Mouse (Mus musculus) ES-Bruce4 (cell line): ENCODE measurements around the gene Ptprr. TPM values are rescaled to one million over a fixed set of nuclear protein-coding genes. Genes with fewer than 3 reads are reported as not detected.

ENCODE experiments used
- H3K27ac ChIP-seq: 2 replicates; pipeline ENCODE4 v1.5.1; 2012; ENCODE audit warnings: low read length, inconsistent platforms; ENCODE audit not compliant: insufficient read depth
- H3K27me3 ChIP-seq: 2 replicates; pipeline ENCODE4 v1.6.1; 2012; ENCODE audit warnings: mild to moderate bottlenecking, low read length, inconsistent platforms; ENCODE audit not compliant: control insufficient read depth, poor library complexity, insufficient read depth, severe bottlenecking
- H3K36me3 ChIP-seq: 2 replicates; pipeline ENCODE4 v1.6.1; 2012; ENCODE audit warnings: inconsistent platforms, mild to moderate bottlenecking, low read length, moderate library complexity; ENCODE audit not compliant: control insufficient read depth, poor library complexity, insufficient read depth, severe bottlenecking
- H3K4me1 ChIP-seq: one replicate; pipeline ENCODE4 v1.8.1; 2011; ENCODE audit warnings: low read length; ENCODE audit not compliant: control insufficient read depth, insufficient read depth
- H3K4me3 ChIP-seq: 2 replicates; pipeline ENCODE4 v1.5.1; 2011; ENCODE audit warnings: low read depth, mild to moderate bottlenecking, low read length
- H3K9ac ChIP-seq: 2 replicates; pipeline ENCODE4 v1.6.1; 2012; ENCODE audit warnings: low read depth, mild to moderate bottlenecking, inconsistent platforms; ENCODE audit not compliant: poor library complexity, severe bottlenecking
- H3K9me3 ChIP-seq: replicated peaks from 2 replicates; pipeline ENCODE4 v1.6.1; 2012; ENCODE audit warnings: mild to moderate bottlenecking, low read length, inconsistent platforms; ENCODE audit not compliant: control insufficient read depth, poor library complexity, insufficient read depth, severe bottlenecking
- CTCF ChIP-seq: IDR thresholded peaks from one replicate; pipeline ENCODE4 v1.8.1; 2011; ENCODE audit warnings: low read depth, low read length
- EP300 ChIP-seq: IDR thresholded peaks from 2 replicates; pipeline ENCODE4 v1.6.1; 2011; ENCODE audit warnings: low read depth, low read length; ENCODE audit not compliant: insufficient read depth
- POLR2A ChIP-seq: IDR thresholded peaks from one replicate; pipeline ENCODE4 v1.8.1; 2011; ENCODE audit warnings: low read length; ENCODE audit not compliant: insufficient read depth
- polyA plus RNA-seq: library from polyadenylated mRNA; stranded (reverse); fragments of >200 nt; gene quantifications from 2 replicates; pipeline ENCODE4 v1.2.4, GENCODE M21; 2011; ENCODE audit warnings: low read depth; ENCODE audit not compliant: missing spikeins, insufficient read depth, insufficient read length

Gene Ptprr
- polyA plus RNA-seq, 1 experiment = not detected

DNA sequence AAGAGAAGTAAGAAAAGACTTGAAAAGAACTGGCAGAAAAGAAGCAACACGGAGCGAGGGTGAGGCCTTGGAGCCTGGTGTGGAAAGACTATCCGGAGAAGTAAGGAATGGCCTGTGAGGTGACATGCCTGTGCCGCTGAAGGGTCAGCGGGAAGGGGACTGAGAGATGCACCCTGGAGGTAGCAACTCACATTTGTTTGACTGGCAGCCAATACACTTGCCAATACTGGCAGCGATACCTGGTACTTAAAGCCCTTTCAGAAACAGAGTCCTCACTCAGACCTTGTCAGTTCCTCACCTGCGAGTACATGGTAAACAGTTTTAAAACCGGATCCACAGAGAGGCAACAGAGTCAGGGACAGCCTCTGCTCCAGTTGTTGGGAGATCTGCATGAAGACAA lies 122.2 kb downstream of the Ptprr start:
- Histone ChIP-seq H3K36me3 (no peaks in the 10 kb centered on the region), H3K4me1 (no peaks in the 10 kb centered on the region), H3K27me3 (no peaks in the 10 kb centered on the region), H3K9ac (no peak overlapping the region), H3K27ac (no peak overlapping the region), H3K4me3 (no peak overlapping the region), H3K9me3 (no peaks in the 10 kb centered on the region)
- TF ChIP-seq POLR2A (no peak), CTCF (no peak), EP300 (no peak)

- TF ChIP-seq EP300 (no peak), POLR2A (no peak), CTCF (no peak)
- H3K27ac ChIP-seq = no peak overlapping the region
- H3K27me3 ChIP-seq = no peaks in the 10 kb centered on the region
- no peak overlapping the region for H3K9ac ChIP-seq
- H3K4me1 ChIP-seq = no peaks in the 10 kb centered on the region
- H3K9me3 ChIP-seq = no peaks in the 10 kb centered on the region
- H3K36me3 ChIP-seq = no peaks in the 10 kb centered on the region
- no peak overlapping the region for H3K4me3 ChIP-seq
These were observed 125.7 kb downstream of the Ptprr start for GRCm38 (mm10) chr10:116143684-116144083.

- Histone ChIP-seq H3K27ac (no peak overlapping the region), H3K36me3 (no peaks in the 10 kb centered on the region), H3K9me3 (no peaks in the 10 kb centered on the region), H3K4me3 (no peak overlapping the region), H3K4me1 (no peaks in the 10 kb centered on the region), H3K27me3 (no peaks in the 10 kb centered on the region), H3K9ac (no peak overlapping the region)
- TF ChIP-seq EP300 = no peak
- no peak for TF ChIP-seq POLR2A
- TF ChIP-seq CTCF = no peak
These were observed 128.1 kb downstream of the Ptprr start for GRCm38 (mm10) chr10:116146091-116146490.

DNA sequence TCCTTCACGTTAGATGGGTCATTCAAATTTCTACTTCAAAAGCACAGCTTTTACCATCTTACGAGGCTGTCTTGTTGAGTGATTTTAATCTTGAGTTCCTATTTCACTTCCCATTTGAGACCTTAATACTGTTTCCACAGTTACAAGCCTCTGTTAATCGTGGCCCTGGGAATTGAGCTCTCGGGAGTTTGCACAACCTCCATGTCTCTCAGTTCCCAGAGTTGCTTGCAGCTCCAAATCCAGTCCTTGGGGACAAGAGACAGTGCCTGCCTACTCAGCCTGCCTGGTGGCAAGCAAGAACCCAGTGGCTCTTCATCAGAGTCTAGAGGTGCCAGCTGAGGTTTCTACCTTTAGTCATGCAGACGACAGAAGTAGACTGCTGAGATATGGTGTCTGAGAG lies 136.7 kb downstream of the Ptprr start:
- TF ChIP-seq POLR2A = no peak
- no peak for TF ChIP-seq CTCF
- no peak for TF ChIP-seq EP300
- H3K4me1 ChIP-seq = no peaks in the 10 kb centered on the region
- no peaks in the 10 kb centered on the region for H3K36me3 ChIP-seq
- no peak overlapping the region for H3K4me3 ChIP-seq
- H3K27ac ChIP-seq = no peak overlapping the region
- no peaks in the 10 kb centered on the region; the same call in 1 of the 2 replicates for H3K27me3 ChIP-seq
- H3K9me3 ChIP-seq = no peaks in the 10 kb centered on the region
- H3K9ac ChIP-seq = no peak overlapping the region

DNA sequence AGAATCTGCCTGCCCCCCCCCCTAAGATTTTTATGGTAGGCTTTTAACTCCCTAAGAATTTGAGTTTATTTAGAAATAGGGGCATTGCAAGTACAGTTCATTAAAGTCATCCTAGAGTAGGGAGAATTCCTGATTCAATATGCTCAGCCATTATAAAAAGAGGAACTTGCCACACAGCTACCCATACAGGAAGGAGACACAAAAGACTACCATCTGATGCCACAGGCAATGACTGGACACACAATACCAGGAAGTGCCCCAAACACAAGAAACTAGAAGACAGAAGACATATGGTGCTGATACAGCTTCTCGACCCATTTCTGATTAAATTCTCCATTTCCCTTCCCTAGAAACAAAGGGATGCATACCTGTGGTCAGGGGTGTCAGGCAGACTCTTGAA lies 138.7 kb downstream of the Ptprr start:
- TF ChIP-seq EP300 (no peak), POLR2A (no peak), CTCF (no peak)
- no peaks in the 10 kb centered on the region for H3K9me3 ChIP-seq
- no peaks in the 10 kb centered on the region for H3K4me1 ChIP-seq
- no peaks in the 10 kb centered on the region for H3K36me3 ChIP-seq
- H3K27ac ChIP-seq = no peak overlapping the region
- H3K4me3 ChIP-seq = no peak overlapping the region
- H3K9ac ChIP-seq = no peak overlapping the region
- no peaks in the 10 kb centered on the region; the same call in none of the 2 replicates for H3K27me3 ChIP-seq

- Histone ChIP-seq H3K27ac (no peak overlapping the region), H3K9ac (no peak overlapping the region), H3K27me3 (no peaks in the 10 kb centered on the region; the same call in none of the 2 replicates), H3K36me3 (no peaks in the 10 kb centered on the region), H3K9me3 (no peaks in the 10 kb centered on the region), H3K4me1 (no peaks in the 10 kb centered on the region), H3K4me3 (no peak overlapping the region)
- TF ChIP-seq POLR2A (no peak), EP300 (no peak), CTCF (no peak)
These were observed 144.3 kb downstream of the Ptprr start for GRCm38 (mm10) chr10:116162338-116162737.
